Mouse (Mus musculus) liver, embryonic 14.5 days (tissue): Measurements from ENCODE around the gene 4921536K21Rik.

Experiments
- CTCF ChIP-seq: IDR thresholded peaks from 2 replicates; pipeline ENCODE4 v1.5.1; 2016; ENCODE audit warnings: antibody characterized with exemption, low read depth, control low read depth
- EP300 ChIP-seq: IDR thresholded peaks from 2 replicates; pipeline ENCODE4 v1.6.1; 2016; ENCODE audit warnings: antibody characterized with exemption, low read depth

DNA sequence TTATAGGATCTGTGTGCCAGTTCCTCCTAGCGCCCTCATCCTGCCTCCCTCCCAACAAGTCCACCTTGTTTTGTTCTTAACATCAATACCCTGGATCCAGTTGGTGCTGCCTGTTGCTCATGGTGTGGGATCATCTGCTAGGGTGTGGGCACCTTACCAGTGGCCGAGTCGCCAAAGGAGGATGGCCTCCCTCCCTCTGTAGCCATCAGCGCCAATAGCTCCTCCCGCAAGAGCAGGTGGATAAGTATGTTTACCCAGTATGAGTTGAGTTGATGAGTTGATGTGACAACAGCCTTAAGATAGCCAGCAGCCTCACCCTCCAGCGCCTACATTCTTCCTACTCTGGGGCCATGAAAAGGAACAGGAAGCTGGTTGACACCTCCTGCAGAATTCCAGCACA lies 5.4 kb upstream of the 4921536K21Rik start:
- TF ChIP-seq CTCF = no peak
- no peak for TF ChIP-seq EP300
